Mouse (Mus musculus): Measurements from ENCODE around the gene Fras1.

DNA sequence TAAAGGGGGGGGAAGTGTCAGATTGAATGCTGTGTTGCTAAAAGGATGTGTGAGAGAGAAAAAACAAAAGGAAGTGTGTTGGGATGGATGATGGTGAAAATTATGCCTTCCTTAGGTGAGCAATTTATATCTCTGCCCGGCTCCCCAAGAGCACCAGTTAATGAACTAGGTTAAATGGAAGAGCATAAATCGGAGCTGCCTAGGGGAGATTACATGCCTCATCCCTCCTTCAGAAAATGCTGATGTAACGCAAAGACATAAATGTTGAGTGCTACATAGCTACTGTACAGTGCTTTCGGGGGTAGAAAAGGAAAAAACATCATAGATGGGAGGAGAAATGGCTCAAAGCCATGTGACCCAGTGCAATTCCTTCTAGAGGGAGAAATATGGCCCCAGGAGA is 339.0 kb downstream of the Fras1 start:
- TF ChIP-seq CTCF (IDR thresholded peaks at IDR 0.05; ENCODE audit: insufficient read depth, low read depth, low read length): no peak
- no peak for TF ChIP-seq POLR2A (IDR thresholded peaks at IDR 0.05; ENCODE audit: insufficient read depth, low read depth, low read length)

Measured in olfactory bulb, adult 2 months (tissue).